Mouse (Mus musculus) inflammation-experienced regulatory T-cells, adult 6 months (primary cell): ENCODE measurements at regions not wholly inside any gene's neighbourhood (a gene's known extent, or its start where the extent isn't known, plus 50 kb on each side); places are given as distances from the start of the nearest gene placed in this dataset.

Experiments used
- ATAC-seq: one replicate; pipeline ENCODE4 v1.8.0; 2017

GRCm38 (mm10) chr12:29124079-29124668, 372.6 kb downstream of the Eipr1 start:
- no peak for ATAC-seq

DNA sequence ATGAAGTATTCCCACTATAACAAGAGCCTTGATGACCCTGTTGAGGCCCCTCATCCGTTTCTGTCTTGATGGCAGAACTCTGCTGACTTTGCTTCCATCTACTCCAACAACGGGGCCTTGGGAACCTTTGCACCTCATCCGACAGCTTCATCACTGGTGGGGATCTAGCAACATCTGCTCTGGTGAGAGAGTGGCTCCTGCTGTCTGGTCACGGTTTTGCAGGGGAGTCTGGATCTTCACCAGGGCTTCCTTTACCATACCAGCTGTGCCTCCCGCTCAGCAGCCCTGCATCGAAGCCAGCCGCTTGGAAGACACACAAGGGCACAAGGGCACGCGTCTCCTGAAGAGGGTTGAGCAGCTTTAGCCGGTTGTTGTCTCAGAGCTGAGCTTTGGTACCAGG, 377.2 kb downstream of the Eipr1 start:
- ATAC-seq = no peak

GRCm38 (mm10) chr12:29129331-29129730, 377.7 kb downstream of the Eipr1 start:
- no peak for ATAC-seq

- ATAC-seq = no peak
Measured at GRCm38 (mm10) chr12:29134326-29134725, 382.7 kb downstream of the Eipr1 start.

DNA sequence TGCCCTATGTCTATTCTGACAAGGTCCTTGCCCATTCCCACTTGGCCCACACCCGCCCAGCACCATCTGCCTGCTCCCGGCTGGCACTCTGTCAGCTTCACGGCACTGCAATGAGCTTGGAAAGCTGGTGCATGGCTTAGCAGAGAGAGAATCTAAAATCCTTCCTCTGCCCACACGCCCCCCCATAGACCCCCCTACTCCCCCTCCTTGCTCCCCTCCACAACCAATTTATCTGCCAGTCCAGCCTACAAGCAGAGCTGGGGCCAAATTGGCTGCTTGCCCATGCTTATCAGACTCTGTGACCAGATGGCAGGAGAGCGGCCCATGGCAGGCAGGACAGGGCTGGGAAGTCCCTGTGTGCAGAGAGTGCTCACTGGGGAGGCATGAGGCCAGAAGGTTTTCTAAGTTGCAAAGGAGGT, 385.3 kb downstream of the Eipr1 start:
- ATAC-seq = no peak

GRCm38 (mm10) chr12:29137455-29137854, 385.9 kb downstream of the Eipr1 start:
- no peak for ATAC-seq

GRCm38 (mm10) chr12:29140576-29140975, 387.6 kb upstream of the Myt1l start:
- ATAC-seq = no peak

GRCm38 (mm10) chr12:29141132-29141531, 387.1 kb upstream of the Myt1l start:
- ATAC-seq = no peak

DNA sequence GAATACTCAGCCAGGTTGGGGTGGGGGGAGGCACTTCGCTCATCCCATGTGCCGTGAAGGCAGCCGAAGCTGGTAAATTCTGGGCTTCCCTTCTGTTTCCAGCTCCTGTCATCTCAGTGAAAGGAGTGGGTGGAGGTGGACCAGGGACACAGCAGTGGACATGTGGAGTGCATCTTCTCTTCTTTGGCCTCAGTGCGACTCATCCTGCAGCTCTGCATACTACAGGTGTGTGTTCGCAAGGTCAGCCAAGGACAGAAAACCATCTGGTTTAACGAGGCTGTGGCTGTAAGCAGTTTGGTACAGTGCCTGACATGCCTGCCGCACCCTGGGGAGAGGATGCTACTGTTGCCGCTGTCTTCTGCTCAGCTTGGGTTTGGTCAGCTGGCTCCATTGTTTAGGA, 386.3 kb upstream of the Myt1l start:
- ATAC-seq = no peak

GRCm38 (mm10) chr12:29143297-29143696, 384.9 kb upstream of the Myt1l start:
- ATAC-seq = no peak

DNA sequence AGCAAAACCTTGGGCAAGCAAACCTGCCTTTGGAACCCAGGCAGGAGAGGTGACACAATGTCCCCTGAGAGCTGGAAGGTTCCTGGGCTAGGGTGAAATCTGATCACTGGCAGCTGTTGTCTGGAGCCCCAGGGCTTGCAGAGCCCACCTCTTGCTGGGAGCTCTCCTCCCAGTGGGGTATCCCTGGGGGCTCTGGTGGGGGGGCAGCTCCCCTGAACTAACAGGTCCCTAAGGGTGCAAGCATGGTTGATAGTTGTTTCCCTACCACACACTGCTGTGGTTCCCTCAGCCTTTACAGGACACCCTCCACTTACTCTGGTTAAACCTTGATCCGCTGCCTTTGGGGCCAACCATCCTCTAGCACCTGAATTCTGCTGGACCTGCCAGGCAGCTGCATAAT, 367.3 kb upstream of the Myt1l start:
- ATAC-seq = no peak

DNA sequence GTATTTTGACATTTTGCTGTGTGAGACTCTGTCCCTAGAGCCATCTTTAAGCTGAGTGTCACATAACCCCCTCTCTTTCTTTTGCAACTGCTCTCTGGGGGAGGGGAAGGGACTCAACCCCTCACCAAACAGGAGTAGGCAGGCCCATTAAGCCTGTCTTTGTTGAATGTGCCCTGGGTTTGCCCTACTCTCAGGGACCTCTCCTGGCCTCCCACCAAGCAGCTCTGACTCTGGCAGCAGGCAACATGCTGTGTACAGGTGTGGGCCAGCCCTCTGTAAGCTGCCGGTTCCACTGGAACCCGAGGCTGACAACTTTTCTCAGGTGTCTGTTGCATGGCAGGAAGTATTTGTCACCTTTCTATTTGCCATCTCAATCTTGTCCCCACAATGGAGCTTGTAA, 366.6 kb upstream of the Myt1l start:
- ATAC-seq = no peak

GRCm38 (mm10) chr12:29164701-29165100, 363.5 kb upstream of the Myt1l start:
- no peak for ATAC-seq

DNA sequence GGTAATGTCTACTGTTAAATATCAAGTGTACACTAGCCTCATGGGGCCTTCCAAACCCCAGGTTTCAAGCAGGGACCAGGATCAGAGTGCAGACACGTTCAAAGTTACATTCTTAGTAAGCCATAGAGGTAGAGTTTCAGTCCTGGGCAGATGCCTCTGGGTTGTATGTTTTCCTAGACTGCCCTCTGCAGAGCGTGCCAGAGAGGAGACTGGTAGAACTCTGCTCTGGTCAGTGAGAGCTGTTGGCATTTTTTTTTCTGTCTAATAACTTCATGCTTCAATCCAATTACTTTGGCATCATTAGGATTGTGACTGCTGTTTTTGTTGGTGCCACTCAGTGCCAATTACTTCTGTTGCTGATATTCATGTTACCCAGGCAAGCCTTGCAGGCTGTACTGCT, 361.9 kb upstream of the Myt1l start:
- no peak for ATAC-seq

GRCm38 (mm10) chr12:29167922-29168321, 360.3 kb upstream of the Myt1l start:
- no peak for ATAC-seq

- ATAC-seq = no peak
Measured at GRCm38 (mm10) chr12:29175698-29176440, 352.3 kb upstream of the Myt1l start.

- ATAC-seq = no peak
Measured at GRCm38 (mm10) chr12:29177145-29177544, 351.0 kb upstream of the Myt1l start.

GRCm38 (mm10) chr12:29178168-29178895, 349.9 kb upstream of the Myt1l start:
- ATAC-seq = no peak

GRCm38 (mm10) chr12:29179405-29179804, 348.8 kb upstream of the Myt1l start:
- ATAC-seq = no peak

GRCm38 (mm10) chr12:29180576-29180975, 347.6 kb upstream of the Myt1l start:
- ATAC-seq = no peak

DNA sequence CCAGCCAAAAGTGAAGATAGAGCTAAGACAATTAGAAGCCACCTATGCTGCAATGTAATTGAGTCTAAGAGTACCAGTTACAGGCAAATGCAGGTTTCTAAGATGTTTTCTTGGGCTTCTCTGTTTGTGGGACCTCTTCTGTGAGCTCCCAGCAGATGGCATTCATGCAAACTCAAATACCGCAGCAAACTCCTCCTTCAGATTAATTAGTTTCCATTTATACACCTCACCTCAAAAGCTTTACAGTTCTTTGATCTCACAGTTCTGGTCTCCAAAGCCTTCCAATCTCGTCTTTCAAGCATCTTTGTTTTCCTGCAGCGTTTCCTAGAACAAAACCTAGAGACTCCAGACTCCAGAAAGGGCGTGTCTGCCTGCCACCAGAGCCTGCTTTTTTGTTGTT, 340.6 kb upstream of the Myt1l start:
- no peak for ATAC-seq

DNA sequence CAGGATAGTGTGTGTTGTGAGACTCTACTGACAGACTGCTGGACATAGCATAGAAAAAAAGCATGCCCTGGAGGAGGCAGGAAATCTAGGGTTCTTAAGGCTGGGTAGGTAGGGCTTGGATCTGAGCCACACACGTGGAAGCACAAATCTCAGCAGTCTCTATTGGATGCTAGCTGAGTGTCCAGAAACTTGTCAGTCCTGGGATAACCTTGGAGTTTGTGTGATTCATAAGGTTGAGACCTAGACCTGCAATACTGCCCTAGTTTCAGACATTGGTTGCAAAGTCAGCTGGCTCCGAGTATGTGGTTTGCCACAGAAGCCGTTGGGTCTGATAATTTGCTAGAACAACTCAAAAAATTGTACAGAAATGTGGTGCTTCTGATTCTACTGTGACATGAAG, 335.8 kb upstream of the Myt1l start:
- ATAC-seq = no peak

DNA sequence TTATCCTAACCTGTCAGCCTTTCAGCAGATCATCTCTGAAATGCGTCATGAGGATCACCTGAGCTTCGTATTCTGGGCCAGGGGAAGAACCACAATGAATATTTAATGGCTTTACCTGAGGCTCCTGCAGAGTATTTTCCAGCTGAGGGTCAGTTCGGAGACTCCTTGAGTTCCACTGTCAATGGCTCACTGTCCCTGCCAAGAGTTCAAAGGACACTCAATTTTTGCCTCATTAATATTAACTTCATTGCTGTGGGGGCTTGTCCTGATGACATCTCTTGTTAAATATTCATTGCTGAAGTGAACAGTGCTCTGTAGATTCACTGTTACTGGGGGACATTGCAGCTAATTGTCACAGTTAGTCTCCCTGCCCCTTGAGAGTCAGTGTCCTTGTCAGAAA, 316.2 kb upstream of the Myt1l start:
- no peak for ATAC-seq

DNA sequence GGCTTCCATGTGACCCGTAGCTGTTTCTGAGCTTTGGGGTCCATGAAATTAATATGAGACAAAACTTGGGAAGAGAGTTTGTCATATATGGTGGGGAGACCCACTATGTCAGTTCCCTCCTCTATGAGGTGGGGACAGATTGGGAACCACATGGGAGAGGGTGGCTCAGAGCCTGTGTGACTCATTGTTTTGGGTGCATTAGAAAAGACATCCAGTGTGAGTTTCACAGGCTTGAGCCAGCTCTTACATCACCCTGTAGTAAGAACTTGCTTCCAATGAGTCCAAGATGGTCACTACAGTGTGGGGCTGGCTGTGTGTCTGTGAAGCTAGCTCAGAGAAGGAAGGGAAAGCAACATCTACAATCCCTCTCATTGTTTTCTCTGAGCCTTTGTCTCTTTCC, 314.6 kb upstream of the Myt1l start:
- ATAC-seq = no peak
